Mouse (Mus musculus) right cerebral cortex, adult 2 months (tissue): Measurements from ENCODE around the gene Wdr37.

ENCODE experiments used
- DNase-seq, 2 experiments: peaks; one replicate each; pipeline ENCODE4 v3.0.0; 2021 to 2022; ENCODE audit warnings: low spot score in 2 of 2

Gene Wdr37

GRCm38 (mm10) chr13:8840941-8841340 lies 30.8 kb downstream of the Wdr37 start:
- no peak for DNase-seq

GRCm38 (mm10) chr13:8839937-8840336 lies 31.8 kb downstream of the Wdr37 start:
- no peak for DNase-seq

DNA sequence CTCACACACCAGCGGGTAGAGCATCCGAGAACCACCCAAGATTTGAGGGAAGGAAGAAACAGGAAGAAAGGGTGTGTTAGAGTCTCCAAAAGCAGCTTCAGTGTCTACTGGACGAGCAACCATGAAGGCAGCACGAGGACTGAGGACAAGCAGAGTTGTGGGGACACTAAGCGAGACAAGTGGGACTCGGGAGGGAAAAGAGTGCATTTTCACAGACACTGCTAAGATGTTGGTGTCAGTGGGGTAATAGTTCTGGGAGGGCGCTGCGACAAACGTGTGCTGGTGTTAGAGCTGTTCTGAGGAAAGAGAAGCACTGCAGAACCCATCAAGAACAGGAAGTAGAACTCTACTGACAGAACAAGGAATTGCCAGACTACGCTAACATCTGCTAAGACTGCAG lies 32.6 kb downstream of the Wdr37 start:
- DNase-seq: no peak

- no peak for DNase-seq
These were observed 33.3 kb downstream of the Wdr37 start for GRCm38 (mm10) chr13:8838394-8838793.

GRCm38 (mm10) chr13:8834573-8834972 lies 37.1 kb downstream of the Wdr37 start:
- no peak for DNase-seq

- DNase-seq: no peak
These were observed 40.0 kb downstream of the Wdr37 start for GRCm38 (mm10) chr13:8831546-8832251.

DNA sequence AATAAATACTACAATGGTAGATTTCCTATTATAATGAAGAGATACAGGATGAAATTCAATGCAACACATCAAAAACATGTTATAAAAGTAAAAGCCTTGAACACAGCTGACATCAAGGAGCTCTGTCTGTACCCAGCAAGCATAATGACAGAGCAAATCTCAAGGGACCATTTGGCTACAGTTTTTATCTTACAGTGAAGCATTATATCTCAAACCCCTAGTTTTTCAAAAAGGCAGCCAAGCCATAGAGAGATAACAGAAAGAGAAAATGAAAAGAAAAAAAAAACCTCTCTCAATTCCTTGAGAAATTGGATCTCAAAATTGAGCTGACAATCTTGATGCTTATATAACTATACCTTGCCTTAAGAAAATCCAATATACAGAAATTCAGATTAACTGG lies 41.0 kb downstream of the Wdr37 start:
- no peak for DNase-seq

DNA sequence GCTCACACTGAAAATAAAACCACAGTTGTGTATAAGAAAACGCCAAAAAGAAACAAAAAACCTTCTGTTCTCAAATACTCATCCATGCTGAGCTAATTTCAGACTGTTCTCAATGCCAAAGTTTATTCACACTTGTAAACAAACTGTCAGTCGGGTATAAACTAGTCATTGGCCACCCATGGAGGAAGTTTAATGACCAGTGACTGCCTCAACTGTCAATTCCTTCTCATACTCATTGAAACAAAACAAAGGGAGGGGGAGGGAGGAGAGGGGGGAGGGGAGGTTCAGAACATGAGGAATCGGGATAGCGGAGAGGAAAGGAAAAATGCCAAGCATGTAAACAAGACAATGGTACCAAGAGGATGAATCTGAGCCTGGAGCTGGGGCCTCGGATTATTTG lies 41.9 kb downstream of the Wdr37 start:
- DNase-seq: no peak

- DNase-seq: no peak
These were observed 42.8 kb downstream of the Wdr37 start for GRCm38 (mm10) chr13:8828946-8829345.

- no peak for DNase-seq
These were observed 48.2 kb downstream of the Wdr37 start for GRCm38 (mm10) chr13:8823546-8823945.

DNA sequence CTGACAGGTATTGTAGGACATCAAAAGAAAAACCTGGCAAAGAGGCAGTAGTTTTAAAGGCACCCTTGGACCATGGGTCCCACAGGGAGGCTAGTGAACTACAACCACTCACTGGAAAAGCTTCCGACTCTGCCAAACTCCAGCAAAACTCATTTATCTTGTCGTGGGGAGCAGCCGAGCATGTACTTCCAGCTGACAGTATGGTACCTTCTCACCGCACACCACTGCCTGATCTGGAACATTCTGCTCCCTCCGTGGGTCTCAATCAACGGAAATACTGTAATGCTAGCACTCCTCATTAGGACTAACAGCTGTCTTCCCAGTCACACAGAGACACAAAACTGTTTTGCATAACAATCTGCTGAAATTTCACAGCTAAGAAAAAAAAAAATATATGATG lies 48.6 kb downstream of the Wdr37 start:
- DNase-seq: no peak

GRCm38 (mm10) chr13:8822201-8822600 lies 49.5 kb downstream of the Wdr37 start:
- no peak for DNase-seq

- no peak for DNase-seq
These were observed 65.8 kb downstream of the Wdr37 start for GRCm38 (mm10) chr13:8805931-8806330.

GRCm38 (mm10) chr13:8800576-8800975 lies 71.1 kb downstream of the Wdr37 start:
- DNase-seq: no peak

- no peak for DNase-seq
These were observed 78.5 kb downstream of the Wdr37 start for GRCm38 (mm10) chr13:8793217-8793616.

DNA sequence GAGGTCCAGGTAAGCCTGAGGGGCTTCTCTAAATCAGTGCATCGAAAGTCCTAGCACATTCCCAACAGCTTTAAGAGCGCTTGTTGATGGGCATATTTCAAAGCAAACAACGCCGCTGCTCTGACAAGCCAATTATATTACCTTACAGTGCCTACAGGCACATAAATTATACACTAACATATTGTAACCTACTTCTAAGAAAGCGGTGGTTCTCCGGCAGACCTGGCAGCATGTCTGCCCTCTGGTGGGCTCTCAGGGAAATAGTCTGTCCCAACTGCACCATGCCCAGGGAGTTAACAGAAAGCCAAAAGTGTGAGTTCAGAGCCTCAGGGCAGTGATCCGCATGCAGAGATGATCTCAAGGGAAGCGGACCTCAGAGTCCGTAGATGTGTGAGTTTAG lies 86.5 kb downstream of the Wdr37 start:
- peak; percentile 70 to 77 for DNase-seq

GRCm38 (mm10) chr13:8784308-8785061 lies 87.2 kb downstream of the Wdr37 start:
- DNase-seq: no peak

GRCm38 (mm10) chr13:8783686-8784307 lies 87.9 kb downstream of the Wdr37 start:
- no peak for DNase-seq

DNA sequence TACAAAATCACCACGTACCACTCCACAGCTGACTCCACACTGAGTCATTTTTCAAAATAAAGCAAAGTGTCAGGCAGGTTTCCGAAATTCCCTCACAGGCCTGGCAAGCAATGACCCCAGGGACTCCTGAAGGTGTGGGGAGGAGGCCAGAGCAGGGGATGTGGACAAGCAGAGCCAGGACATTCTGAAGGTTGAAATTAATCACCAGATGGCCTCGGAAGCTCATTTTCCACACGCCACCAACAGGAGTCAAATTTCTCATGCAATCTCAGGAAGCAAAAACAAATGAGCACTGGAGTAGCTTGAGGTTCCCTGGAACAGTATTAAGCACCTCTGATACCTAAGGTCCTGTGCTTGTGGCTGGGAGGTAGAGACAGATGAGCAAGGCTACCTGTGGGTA lies 89.1 kb downstream of the Wdr37 start:
- no peak for DNase-seq

DNA sequence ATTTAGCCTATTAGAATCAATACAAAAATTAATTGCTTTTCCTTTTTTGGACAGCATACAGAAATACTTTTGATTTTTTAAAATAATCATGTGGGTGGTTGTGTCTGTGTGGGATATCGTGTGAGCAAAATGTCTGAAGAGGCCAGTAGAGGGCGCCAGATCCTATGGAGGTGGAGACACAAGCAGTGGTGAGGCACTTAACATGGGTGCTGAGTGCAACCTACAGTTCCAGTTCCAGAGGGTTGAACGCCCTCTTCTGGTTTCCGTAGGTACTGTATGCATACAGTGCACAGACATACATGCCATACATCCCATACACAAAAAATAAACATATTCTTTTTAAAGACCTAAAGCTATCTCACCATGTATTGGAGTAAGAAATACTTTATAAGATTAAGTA lies 91.3 kb downstream of the Wdr37 start:
- peak; percentile 32 to 41 for DNase-seq

GRCm38 (mm10) chr13:8770616-8771015 lies 101.1 kb downstream of the Wdr37 start:
- DNase-seq: no peak

GRCm38 (mm10) chr13:8769654-8770227 lies 102.0 kb downstream of the Wdr37 start:
- DNase-seq: no peak

GRCm38 (mm10) chr13:8760940-8761339 lies 110.8 kb downstream of the Wdr37 start:
- DNase-seq: no peak
